Comparison of ENCODE assay signal across 8 mouse cellular contexts in genomic region chr4:97751483-97752251, GRCm38 (mm10). TPM values are rescaled to one million over a fixed set of nuclear protein-coding genes. Genes with fewer than 3 reads are reported as not detected.
A peak's percentile ranks its signal among the peaks of the same experiment; 100 is the strongest.
DNase-seq lines count a peak whose midpoint lies in the region; ATAC-seq and TF ChIP-seq lines count a peak whose summit lies in the region.

No protein-coding gene starts in this region.

- H3K36me3 ChIP-seq in forebrain, postnatal 0 days (ENCODE audit: insufficient read depth), result no peaks in the 10 kb centered on the region
- no peaks in the 10 kb centered on the region for H3K36me3 ChIP-seq in hindbrain, embryonic 11.5 days (ENCODE audit: control insufficient read depth, insufficient read depth, low read length)
- H3K36me3 ChIP-seq in limb, embryonic 13.5 days, result no peaks in the 10 kb centered on the region
- H3K36me3 ChIP-seq in midbrain, embryonic 11.5 days (ENCODE audit: control insufficient read depth, insufficient read depth, low read length), result no peaks in the 10 kb centered on the region
- H3K36me3 ChIP-seq in spleen, adult 2 months (ENCODE audit: control insufficient read depth, insufficient read depth, low read length), result no peaks in the 10 kb centered on the region

- H3K9ac ChIP-seq in forebrain, postnatal 0 days, result peak overlapping the region; percentile 37
- peak overlapping the region; percentile 57 for H3K9ac ChIP-seq in hindbrain, embryonic 11.5 days (ENCODE audit: low read depth, low read length)
- H3K9ac ChIP-seq in limb, embryonic 13.5 days, result peak overlapping the region; percentile 76
- peak overlapping the region; percentile 58 for H3K9ac ChIP-seq in midbrain, embryonic 11.5 days (ENCODE audit: low read length)

- H3K4me2 ChIP-seq in forebrain, postnatal 0 days (ENCODE audit: low read depth), result peak overlapping the region; percentile 87
- peak overlapping the region; percentile 87 for H3K4me2 ChIP-seq in hindbrain, embryonic 11.5 days (replicated peaks; ENCODE audit: low read depth, low read length)
- H3K4me2 ChIP-seq in limb, embryonic 13.5 days (replicated peaks), result peak overlapping the region; percentile 94
- peak overlapping the region; percentile 68 for H3K4me2 ChIP-seq in midbrain, embryonic 11.5 days

- H3K27ac ChIP-seq in bone marrow, adult 2 months (ENCODE audit: control insufficient read depth, insufficient read depth, low read depth, low read length, poor library complexity), result peak overlapping the region; percentile 90
- H3K27ac ChIP-seq in forebrain, postnatal 0 days (ENCODE audit: low read depth, low read length), result peak overlapping the region; percentile 76
- peak overlapping the region; percentile 36 for H3K27ac ChIP-seq in hindbrain, embryonic 11.5 days (ENCODE audit: low read depth, low read length)
- H3K27ac ChIP-seq in limb, embryonic 13.5 days, result peak overlapping the region; percentile 70
- no peak overlapping the region; the same call in 1 of the 2 replicates for H3K27ac ChIP-seq in midbrain, embryonic 11.5 days (ENCODE audit: low read depth, low read length)
- peak overlapping the region; percentile 79 for H3K27ac ChIP-seq in spleen, adult 2 months (ENCODE audit: insufficient read depth, low read length)

- no peaks in the 10 kb centered on the region for H3K4me1 ChIP-seq in bone marrow, adult 2 months (ENCODE audit: control insufficient read depth, insufficient read depth, low read length)
- H3K4me1 ChIP-seq in forebrain, postnatal 0 days (ENCODE audit: insufficient read depth), result no peaks in the 10 kb centered on the region
- peaks cover 7% of the 10 kb centered on the region; the same call in 1 of the 2 replicates for H3K4me1 ChIP-seq in hindbrain, embryonic 11.5 days (replicated peaks; ENCODE audit: control insufficient read depth, insufficient read depth, low read length)
- peaks cover 57% of the 10 kb centered on the region for H3K4me1 ChIP-seq in limb, embryonic 13.5 days
- H3K4me1 ChIP-seq in midbrain, embryonic 11.5 days (ENCODE audit: control insufficient read depth, insufficient read depth, low read length), result peaks cover 13% of the 10 kb centered on the region
- H3K4me1 ChIP-seq in spleen, adult 2 months (ENCODE audit: control insufficient read depth, insufficient read depth, insufficient read length), result no peaks in the 10 kb centered on the region

- peak overlapping the region; percentile 75 for H3K4me3 ChIP-seq in bone marrow, adult 2 months (replicated peaks; ENCODE audit: control insufficient read depth, low read depth, low read length)
- peak overlapping the region; percentile 39 for H3K4me3 ChIP-seq in forebrain, postnatal 0 days (ENCODE audit: low read depth, low read length)
- H3K4me3 ChIP-seq in hindbrain, embryonic 11.5 days (ENCODE audit: low read depth, low read length), result peak overlapping the region; percentile 34
- peak overlapping the region; percentile 51 for H3K4me3 ChIP-seq in limb, embryonic 13.5 days
- H3K4me3 ChIP-seq in midbrain, embryonic 11.5 days (ENCODE audit: low read depth, low read length), result peak overlapping the region; percentile 35
- peak overlapping the region; percentile 59 for H3K4me3 ChIP-seq in spleen, adult 2 months (ENCODE audit: extremely low read depth, insufficient read depth, insufficient read length)

- ATAC-seq in forebrain, postnatal 0 days, result peak; percentile 53
- ATAC-seq in hindbrain, embryonic 11.5 days (ENCODE audit: low FRiP score), result peak; percentile 68
- ATAC-seq in limb, embryonic 13.5 days (ENCODE audit: low FRiP score, low read depth), result peak; percentile 45
- ATAC-seq in midbrain, embryonic 11.5 days (ENCODE audit: low FRiP score), result peak; percentile 62

- 0 out of 2 replicates have a peak, but pooled peaks cover 4% of the 10 kb centered on the region for H3K27me3 ChIP-seq in forebrain, postnatal 0 days (ENCODE audit: insufficient read depth, low read length)
- peaks cover 28% of the 10 kb centered on the region for H3K27me3 ChIP-seq in hindbrain, embryonic 11.5 days (ENCODE audit: control insufficient read depth, insufficient read depth, low read length)
- peaks cover 5% of the 10 kb centered on the region for H3K27me3 ChIP-seq in limb, embryonic 13.5 days
- H3K27me3 ChIP-seq in midbrain, embryonic 11.5 days (ENCODE audit: control insufficient read depth, insufficient read depth, low read length), result peaks cover 64% of the 10 kb centered on the region
- H3K27me3 ChIP-seq in spleen, adult 2 months (ENCODE audit: control insufficient read depth, insufficient read depth, low read length), result no peaks in the 10 kb centered on the region

- TF ChIP-seq POLR2A in bone marrow, adult 2 months (IDR thresholded peaks at IDR 0.05; ENCODE audit: borderline replicate concordance, control insufficient read depth, low read depth, low read length), result peak; percentile 70; the same call in 1 of the 2 replicates
- TF ChIP-seq POLR2A in spleen, adult 2 months (IDR thresholded peaks at IDR 0.05; ENCODE audit: low read depth, low read length), result no peak

- no peaks in the 10 kb centered on the region for H3K9me3 ChIP-seq in forebrain, postnatal 0 days (ENCODE audit: low read length)
- H3K9me3 ChIP-seq in hindbrain, embryonic 11.5 days (ENCODE audit: control insufficient read depth, low read length), result no peaks in the 10 kb centered on the region
- H3K9me3 ChIP-seq in limb, embryonic 13.5 days, result no peaks in the 10 kb centered on the region
- no peaks in the 10 kb centered on the region for H3K9me3 ChIP-seq in midbrain, embryonic 11.5 days (ENCODE audit: control insufficient read depth, low read length)

- no peak for TF ChIP-seq CTCF in bone marrow, adult 2 months (IDR thresholded peaks at IDR 0.05; ENCODE audit: control insufficient read depth, insufficient read depth, low read length)
- no peak for TF ChIP-seq CTCF in forebrain, postnatal 0 days (IDR thresholded peaks at IDR 0.05; ENCODE audit: low read depth)
- no peak for TF ChIP-seq CTCF in spleen, adult 2 months (IDR thresholded peaks at IDR 0.05; ENCODE audit: extremely low read depth, insufficient read depth, insufficient read length, insufficient replicate concordance)

- peak; percentile 55 to 58 for DNase-seq in cerebellum, postnatal 14 days
- no peak for DNase-seq in cerebellum, adult 11 months
- peak; percentile 45 for DNase-seq in forebrain, postnatal 0 days
- peak; percentile 72 for DNase-seq in hindbrain, embryonic 11.5 days (ENCODE audit: low spot score)
- peak; percentile 97 for DNase-seq in midbrain, embryonic 11.5 days (ENCODE audit: low spot score, missing footprints)
- DNase-seq in spleen, adult 2 months (ENCODE audit: low read depth in 1 of 2, low spot score in 2 of 2), result peak in 1 of 2 experiments; percentile 34

- WGBS in bone marrow, adult 2 months, result 1% methylated on average over 40 of the region's 40 CpGs
- 2% methylated on average over 40 of the region's 40 CpGs for WGBS in forebrain, postnatal 0 days
- under 1% methylated on average over 40 of the region's 40 CpGs for WGBS in hindbrain, embryonic 11.5 days
- WGBS in limb, embryonic 13.5 days, result under 1% methylated on average over 40 of the region's 40 CpGs
- under 1% methylated on average over 40 of the region's 40 CpGs for WGBS in midbrain, embryonic 11.5 days
- 1% methylated on average over 40 of the region's 40 CpGs for whole genome bisulfite sequencing in spleen, adult 2 months

RNA-seq across cellular contexts. Expression of gene Nfia, which starts 20.9 kb away (rescaled TPM):
- polyA plus RNA-seq in bone marrow, adult 2 months (2011; ENCODE audit: insufficient read depth, insufficient read length, low replicate concordance, missing spikeins), result 5.8 and 6.1 TPM in 2 replicates
- 44.1 and 51.2 TPM in 2 replicates for total RNA-seq in forebrain, postnatal 0 days (2014; rRNA removed)
- polyA plus RNA-seq in forebrain, postnatal 0 days (2015; fragmentation: Nextera tagmentation; extraction: Ambion mirVana), result 38.2 and 57.5 TPM in 2 replicates
- 29.8 and 45.6 TPM in 2 replicates for polyA plus RNA-seq in hindbrain, embryonic 11.5 days (2014; fragmentation: Nextera tagmentation; extraction: Ambion mirVana)
- 88.3 and 88.4 TPM in 2 replicates for polyA plus RNA-seq in limb, embryonic 13.5 days (2015; fragmentation: Nextera tagmentation; extraction: Ambion mirVana)
- polyA plus RNA-seq in midbrain, embryonic 11.5 days (2014; fragmentation: Nextera tagmentation; extraction: Ambion mirVana), result 14.1 and 15.8 TPM in 2 replicates
- polyA plus RNA-seq in spleen, adult 2 months (2012; rRNA removed), result 10.3 and 13.2 TPM in 2 replicates

RNA-seq across cellular contexts. Expression of gene E130114P18Rik, which starts 26.2 kb away (rescaled TPM):
- not detected in 2 replicates for polyA plus RNA-seq in bone marrow, adult 2 months (2011; ENCODE audit: insufficient read depth, insufficient read length, low replicate concordance, missing spikeins)
- total RNA-seq in forebrain, postnatal 0 days (2014; rRNA removed), result 12.9 and 15.2 TPM in 2 replicates
- 19.3 and 20.7 TPM in 2 replicates for polyA plus RNA-seq in forebrain, postnatal 0 days (2015; fragmentation: Nextera tagmentation; extraction: Ambion mirVana)
- polyA plus RNA-seq in hindbrain, embryonic 11.5 days (2014; fragmentation: Nextera tagmentation; extraction: Ambion mirVana), result 28.5 and 36.5 TPM in 2 replicates
- polyA plus RNA-seq in limb, embryonic 13.5 days (2015; fragmentation: Nextera tagmentation; extraction: Ambion mirVana), result 3.7 and 6.3 TPM in 2 replicates
- 6.5 and 7.7 TPM in 2 replicates for polyA plus RNA-seq in midbrain, embryonic 11.5 days (2014; fragmentation: Nextera tagmentation; extraction: Ambion mirVana)
- not detected in 2 replicates for polyA plus RNA-seq in spleen, adult 2 months (2012; rRNA removed)
